Mouse (Mus musculus) liver, embryonic 14.5 days (tissue): ENCODE results near the gene Osgepl1. TPM values are rescaled to one million over a fixed set of nuclear protein-coding genes. Genes with fewer than 3 reads are reported as not detected.

Experiments used
- ATAC-seq: fragments of 200-750 bp; cut with Nextera tagmentation; 2 replicates; pipeline ENCODE4 v1.8.0; 2017; ENCODE audit warnings: moderate number of reproducible peaks, mild to moderate bottlenecking, moderate library complexity; ENCODE audit not compliant: insufficient read depth
- DNase-seq, 3 experiments: peaks; one replicate each; pipeline ENCODE4 v3.0.0-alpha.2; 2012 to 2013; ENCODE audit warnings: low read depth in 3 of 3, low spot score in 3 of 3
- H3K27ac ChIP-seq: fragments of 300-500 bp; sonication (generic); 2 replicates; pipeline ENCODE4 v1.5.1; 2014; ENCODE audit warnings: moderate library complexity, mild to moderate bottlenecking, control low read depth, inconsistent platforms
- H3K27me3 ChIP-seq: fragments of 300-500 bp; sonication (generic); 2 replicates; pipeline ENCODE4 v1.6.1; 2014; ENCODE audit warnings: mild to moderate bottlenecking, low read length, moderate library complexity; ENCODE audit not compliant: control insufficient read depth, insufficient read depth
- H3K36me3 ChIP-seq: fragments of 300-500 bp; sonication (generic); replicated peaks from 2 replicates; pipeline ENCODE4 v1.6.1; 2014; ENCODE audit warnings: low read depth; ENCODE audit not compliant: control insufficient read depth, insufficient read depth
- H3K4me1 ChIP-seq, 2 experiments: fragments of 200-500 bp in 1 of 2; fragments of 300-500 bp in 1 of 2; sonication (generic) in 1 of 2; replicated peaks; 2 replicates each; pipeline ENCODE4 v1.6.1; 2012 to 2014; ENCODE audit warnings: antibody characterized with exemption in 1 of 2, inconsistent platforms in 1 of 2, low read length in 1 of 2; ENCODE audit not compliant: control insufficient read depth in 2 of 2, insufficient read depth in 2 of 2
- H3K4me2 ChIP-seq: fragments of 300-500 bp; sonication (generic); 2 replicates; pipeline ENCODE4 v1.6.1; 2014; ENCODE audit warnings: low read depth, mild to moderate bottlenecking, control low read depth, moderate library complexity
- H3K4me3 ChIP-seq, 2 experiments: fragments of 200-500 bp in 1 of 2; fragments of 300-500 bp in 1 of 2; sonication (generic) in 1 of 2; 2 replicates each; pipeline ENCODE4 v1.5.1; 2012 to 2014; ENCODE audit warnings: low read depth in 2 of 2, low read length in 2 of 2, mild to moderate bottlenecking in 2 of 2, control low read depth in 1 of 2, inconsistent platforms in 1 of 2, moderate library complexity in 1 of 2; ENCODE audit not compliant: insufficient read depth in 1 of 2
- H3K9ac ChIP-seq: fragments of 300-500 bp; sonication (generic); replicated peaks from 2 replicates; pipeline ENCODE4 v1.6.1; 2014; ENCODE audit warnings: mild to moderate bottlenecking, control low read depth, moderate library complexity
- H3K9me3 ChIP-seq: fragments of 300-500 bp; sonication (generic); 2 replicates; pipeline ENCODE4 v1.6.1; 2016; ENCODE audit warnings: low read length, mixed read lengths; ENCODE audit not compliant: control insufficient read depth
- CTCF ChIP-seq: IDR thresholded peaks from 2 replicates; pipeline ENCODE4 v1.5.1; 2016; ENCODE audit warnings: antibody characterized with exemption, low read depth, control low read depth
- EP300 ChIP-seq: IDR thresholded peaks from 2 replicates; pipeline ENCODE4 v1.6.1; 2016; ENCODE audit warnings: antibody characterized with exemption, low read depth
- WGBS: fragments of 180-500 bp; shearing (Covaris S2); extraction: QIAGEN DNeasy Blood & Tissue Kit; methylation state at CpG from one replicate; pipeline ENCODE4 v1.1.7; 2014; ENCODE audit not compliant: insufficient replicate concordance; 5-methylcytosine and 5-hydroxymethylcytosine counted together
- polyA plus RNA-seq, 2 experiments: library from polyadenylated mRNA; depleted of rRNA in 1 of 2; stranded (reverse) in 1 of 2; unstranded in 1 of 2; fragments of >200 nt; fragmentation: Nextera tagmentation in 1 of 2; extraction: Ambion mirVana in 1 of 2; gene quantifications; 2 replicates each; pipeline versions ENCODE4 v1.2.1 to v1.2.3; 2012 to 2014

Gene Osgepl1
- polyA plus RNA-seq, 2 experiments, result 12.9 to 27.9 TPM

DNA sequence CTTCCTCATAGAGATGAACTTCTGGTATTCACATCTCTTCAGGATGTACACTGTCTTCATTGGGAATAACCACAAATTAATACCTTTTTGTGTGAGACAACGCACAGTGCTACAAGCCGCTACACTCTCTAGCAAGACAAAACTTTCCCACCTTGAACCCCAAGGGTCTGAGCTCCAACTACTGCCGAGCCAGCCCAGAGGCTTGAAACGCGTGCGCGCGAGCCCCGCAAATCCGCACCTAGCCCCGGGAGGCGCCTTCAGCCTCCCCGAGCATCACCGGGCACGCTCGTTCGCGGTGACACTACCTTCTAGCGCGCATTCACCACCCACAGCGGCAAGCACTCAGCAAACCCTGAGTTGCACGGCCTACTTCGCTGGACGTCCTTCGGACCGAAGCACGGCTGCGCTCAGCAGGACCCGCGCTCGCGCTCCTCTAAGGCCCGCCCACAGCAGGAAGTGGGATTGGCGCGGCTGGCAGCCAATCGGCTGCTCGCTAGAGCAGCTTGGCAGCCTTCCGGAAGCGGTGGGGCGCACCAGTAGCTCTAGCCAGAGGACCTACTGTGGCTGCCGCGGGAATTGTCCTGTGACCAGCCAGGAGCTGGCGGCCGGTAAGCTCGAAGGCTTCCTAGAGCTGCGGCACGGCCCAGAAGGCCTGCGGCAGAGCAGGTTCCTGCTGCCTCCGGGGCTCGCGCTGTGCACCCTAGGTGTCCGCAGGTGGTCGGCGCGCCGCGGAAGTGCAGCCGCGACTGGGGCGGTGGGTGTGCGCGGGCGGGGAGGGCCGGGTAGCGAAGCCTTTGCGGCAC, 16.6 kb upstream of the Osgepl1 start, which contains the start of the genes Pms1, Ormdl1 and Gm28778:
Gene Pms1, minus strand, starts transcription at position 438 of the 803 bp plus-strand sequence.
Gene Ormdl1, plus strand, starts transcription at position 515 of the 803 bp plus-strand sequence.
Gene Gm28778, plus strand, starts transcription at position 531 of the 803 bp plus-strand sequence.
- H3K4me3 ChIP-seq, result peak within 1 kb of the TSS; percentile 82 to 89
- DNase-seq, result peak; percentile 87 to 89 (median 88)
- H3K4me2 ChIP-seq, result peak within 1 kb of the TSS; percentile 72
- no peaks in the 10 kb centered on the region for H3K27me3 ChIP-seq
- peak; percentile 45 for TF ChIP-seq CTCF
- TF ChIP-seq EP300, result no peak
- no peaks in the 10 kb centered on the region for H3K9me3 ChIP-seq
- ATAC-seq, result peak; percentile 100
- no peaks in the 10 kb centered on the region; the same call in none of the 2 replicates for H3K36me3 ChIP-seq
- H3K4me1 ChIP-seq, result peaks cover 5 to 6% of the 10 kb centered on the region in 2 experiments
- H3K9ac ChIP-seq, result peak within 1 kb of the TSS; percentile 83
- H3K27ac ChIP-seq, result peak within 1 kb of the TSS; percentile 86
- WGBS, result under 1% methylated on average over 66 of the region's 66 CpGs

DNA sequence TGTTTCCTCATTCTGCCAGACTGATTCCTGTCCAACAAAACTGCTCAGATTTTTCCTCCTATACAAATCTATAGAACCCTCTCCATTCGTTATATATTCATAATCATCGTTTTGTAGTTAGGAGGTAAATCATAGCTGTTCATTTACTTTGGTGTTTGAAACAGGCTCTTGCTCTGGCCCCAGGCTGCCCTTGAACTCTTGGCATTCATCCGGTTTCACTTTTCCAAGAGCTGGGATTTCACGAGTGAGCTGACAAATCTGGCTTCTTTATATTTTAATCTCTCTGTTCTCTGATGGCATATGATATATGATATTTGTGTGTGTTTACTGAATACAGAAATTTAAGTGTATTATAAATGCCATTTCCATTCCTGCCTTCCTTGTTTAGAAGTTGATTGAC, 12.9 kb upstream of the Osgepl1 start:
- Histone ChIP-seq H3K4me1 (peaks cover 5 to 6% of the 10 kb centered on the region in 2 experiments), H3K27me3 (no peaks in the 10 kb centered on the region), H3K4me2 (no peak overlapping the region), H3K4me3 (no peak overlapping the region), H3K27ac (no peak overlapping the region), H3K9ac (no peak overlapping the region), H3K9me3 (no peaks in the 10 kb centered on the region), H3K36me3 (no peaks in the 10 kb centered on the region; the same call in none of the 2 replicates)
- 68% methylated on average over 4 of the region's 4 CpGs for WGBS
- TF ChIP-seq CTCF, result no peak
- no peak for TF ChIP-seq EP300
- ATAC-seq (no peak), DNase-seq (no peak)

DNA sequence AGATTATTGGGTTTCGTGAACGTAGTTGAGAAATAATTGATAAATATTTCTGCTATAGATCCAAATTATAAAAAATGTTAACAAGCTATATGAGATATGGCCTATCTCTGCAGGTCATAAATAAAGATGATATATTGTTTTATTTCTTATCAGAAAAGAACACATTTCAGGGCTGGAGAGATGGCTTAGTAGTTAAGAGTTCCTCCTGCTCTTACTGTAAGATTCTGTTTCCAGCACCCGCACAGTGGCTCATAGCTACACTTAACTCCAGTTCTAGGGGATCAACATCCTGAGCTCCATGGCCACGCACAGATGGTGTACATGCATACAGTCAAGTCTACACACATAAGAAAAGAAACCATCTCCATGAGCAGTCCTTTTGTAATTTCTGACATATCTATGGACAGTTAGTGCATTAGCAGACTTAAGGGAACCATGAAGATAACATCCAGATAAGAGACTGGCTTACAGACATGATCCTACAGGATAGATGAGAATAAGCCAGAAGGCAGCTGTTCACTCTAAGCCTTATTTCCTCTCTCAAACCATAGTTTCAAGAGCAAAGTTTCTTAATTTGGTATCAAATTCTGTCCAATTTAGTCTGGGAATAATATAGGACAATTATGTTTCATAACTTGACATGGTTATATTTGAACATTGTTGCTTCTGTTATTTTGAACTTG, 8.4 kb downstream of the Osgepl1 start:
- no peak overlapping the region for H3K9ac ChIP-seq
- H3K27ac ChIP-seq, result no peak overlapping the region
- peaks cover 6 to 8% of the 10 kb centered on the region in 2 experiments; a peak in 3 of 4 replicates for H3K4me1 ChIP-seq
- TF ChIP-seq CTCF (no peak), EP300 (peak; percentile 41; the same call in 1 of the 2 replicates)
- DNase-seq (no peak), ATAC-seq (peak; percentile 53)
- H3K36me3 ChIP-seq, result peaks cover 10% of the 10 kb centered on the region
- H3K4me2 ChIP-seq, result no peak overlapping the region
- no peak overlapping the region for H3K4me3 ChIP-seq
- no peaks in the 10 kb centered on the region for H3K9me3 ChIP-seq
- no peaks in the 10 kb centered on the region for H3K27me3 ChIP-seq
- 70% methylated on average over 4 of the region's 4 CpGs for WGBS

DNA sequence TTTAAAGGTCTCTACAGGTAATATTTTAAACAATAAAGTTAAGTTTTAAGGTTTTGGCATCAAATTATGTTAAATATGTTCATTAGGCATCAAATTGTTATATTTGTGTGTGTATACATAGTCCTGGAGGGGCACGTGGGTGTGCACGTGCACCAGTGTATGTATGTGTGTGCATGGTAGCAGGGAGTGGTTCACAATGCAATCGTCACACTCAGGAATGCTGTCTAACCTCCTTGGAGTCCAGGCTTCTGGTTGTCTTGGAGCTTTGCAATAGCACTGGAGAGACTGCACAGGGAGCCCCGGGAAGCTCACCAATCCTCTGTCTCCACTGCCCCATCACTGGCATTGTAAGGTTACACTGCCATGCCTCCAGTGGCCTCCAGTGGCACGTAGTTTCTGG, 9.8 kb downstream of the Osgepl1 start:
- TF ChIP-seq EP300, result no peak
- no peak for TF ChIP-seq CTCF
- H3K27me3 ChIP-seq, result no peaks in the 10 kb centered on the region
- DNase-seq (no peak), ATAC-seq (no peak)
- no peaks in the 10 kb centered on the region for H3K9me3 ChIP-seq
- no peak overlapping the region for H3K9ac ChIP-seq
- no peak overlapping the region for H3K4me2 ChIP-seq
- no peak overlapping the region for H3K27ac ChIP-seq
- peaks cover 6% of the 10 kb centered on the region for H3K36me3 ChIP-seq
- H3K4me3 ChIP-seq, result no peak overlapping the region
- 85% methylated on average over 5 of the region's 5 CpGs for WGBS
- H3K4me1 ChIP-seq, result peaks cover 6 to 8% of the 10 kb centered on the region in 2 experiments; a peak in 3 of 4 replicates

DNA sequence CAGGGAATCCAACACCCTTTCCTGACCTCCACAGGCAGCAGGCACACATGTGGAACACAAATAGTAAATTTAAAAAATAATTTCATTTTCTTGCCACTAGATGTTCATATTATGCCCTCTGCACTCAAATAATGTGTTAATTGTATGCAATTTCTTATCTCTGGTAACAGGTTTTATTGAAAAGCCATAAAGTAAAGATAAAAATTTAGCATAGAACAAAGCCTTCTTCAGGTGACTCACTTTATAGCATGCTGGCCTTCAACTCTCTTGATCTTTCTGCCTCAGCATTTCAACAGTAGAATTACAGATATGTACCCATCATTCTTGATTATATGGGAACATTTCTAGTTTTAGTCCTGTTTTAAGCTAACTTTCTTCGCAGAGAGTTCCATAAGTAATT, 10.9 kb downstream of the Osgepl1 start:
- H3K9ac ChIP-seq, result no peak overlapping the region
- no peaks in the 10 kb centered on the region for H3K27me3 ChIP-seq
- H3K4me1 ChIP-seq, result peaks cover 6 to 8% of the 10 kb centered on the region in 2 experiments; a peak in 3 of 4 replicates
- H3K27ac ChIP-seq, result no peak overlapping the region
- H3K4me2 ChIP-seq, result no peak overlapping the region
- no peaks in the 10 kb centered on the region for H3K9me3 ChIP-seq
- DNase-seq (no peak), ATAC-seq (no peak)
- TF ChIP-seq CTCF (no peak), EP300 (no peak)
- WGBS, result 79% methylated on average over 1 of the region's 1 CpGs
- H3K4me3 ChIP-seq, result no peak overlapping the region
- peaks cover 3% of the 10 kb centered on the region for H3K36me3 ChIP-seq
